Mouse (Mus musculus): ENCODE measurements around the gene Hdac9. TPM values are rescaled to one million over a fixed set of nuclear protein-coding genes. Genes with fewer than 3 reads are reported as not detected.

Gene Hdac9
- polyA plus RNA-seq, 1 experiment from 2014 or later = 3.3 TPM

GRCm38 (mm10) chr12:34811673-34812613 is 105.0 kb downstream of the Hdac9 start:
- no peak for ATAC-seq (replicated peaks; ENCODE audit: low FRiP score, low read depth)
- no peak overlapping the region for H3K4me2 ChIP-seq (ENCODE audit: low read length)
- no peak overlapping the region for H3K9ac ChIP-seq (ENCODE audit: low read depth, low read length)
- H3K36me3 ChIP-seq (ENCODE audit: insufficient read depth, low read length) = no peaks in the 10 kb centered on the region
- H3K4me1 ChIP-seq (replicated peaks; ENCODE audit: insufficient read depth, low read length) = no peaks in the 10 kb centered on the region
- no peak for TF ChIP-seq CTCF (IDR thresholded peaks at IDR 0.05; ENCODE audit: low read depth)
- H3K4me3 ChIP-seq (replicated peaks; ENCODE audit: low read depth, low read length) = no peak overlapping the region
- H3K27ac ChIP-seq = no peak overlapping the region
- no peaks in the 10 kb centered on the region for H3K27me3 ChIP-seq (ENCODE audit: insufficient read depth, low read length)
- DNase-seq (ENCODE audit: low spot score) = no peak
- WGBS = 37% methylated on average over 10 of the region's 10 CpGs
- H3K9me3 ChIP-seq (replicated peaks; ENCODE audit: low read length) = no peaks in the 10 kb centered on the region

- ATAC-seq (replicated peaks; ENCODE audit: low FRiP score, low read depth) = no peak
- Histone ChIP-seq H3K9me3 (replicated peaks; ENCODE audit: low read length) (no peaks in the 10 kb centered on the region), H3K4me2 (ENCODE audit: low read length) (no peak overlapping the region), H3K36me3 (ENCODE audit: insufficient read depth, low read length) (no peaks in the 10 kb centered on the region), H3K27ac (no peak overlapping the region), H3K4me1 (replicated peaks; ENCODE audit: insufficient read depth, low read length) (no peaks in the 10 kb centered on the region), H3K27me3 (ENCODE audit: insufficient read depth, low read length) (no peaks in the 10 kb centered on the region), H3K4me3 (replicated peaks; ENCODE audit: low read depth, low read length) (no peak overlapping the region), H3K9ac (ENCODE audit: low read depth, low read length) (no peak overlapping the region)
- no peak for DNase-seq (ENCODE audit: low spot score)
- TF ChIP-seq CTCF (IDR thresholded peaks at IDR 0.05; ENCODE audit: low read depth) = no peak
- 79% methylated on average over 2 of the region's 2 CpGs for WGBS
Measured at GRCm38 (mm10) chr12:34810221-34810620, 106.7 kb downstream of the Hdac9 start.

- no peak for DNase-seq (ENCODE audit: low spot score)
- Histone ChIP-seq H3K36me3 (ENCODE audit: insufficient read depth, low read length) (no peaks in the 10 kb centered on the region), H3K9ac (ENCODE audit: low read depth, low read length) (no peak overlapping the region), H3K27ac (no peak overlapping the region), H3K9me3 (replicated peaks; ENCODE audit: low read length) (no peaks in the 10 kb centered on the region), H3K4me2 (ENCODE audit: low read length) (no peak overlapping the region), H3K4me1 (replicated peaks; ENCODE audit: insufficient read depth, low read length) (no peaks in the 10 kb centered on the region), H3K27me3 (ENCODE audit: insufficient read depth, low read length) (no peaks in the 10 kb centered on the region), H3K4me3 (replicated peaks; ENCODE audit: low read depth, low read length) (no peak overlapping the region)
- ATAC-seq (replicated peaks; ENCODE audit: low FRiP score, low read depth) = no peak
- 95% methylated on average over 1 of the region's 1 CpGs for WGBS
- TF ChIP-seq CTCF (IDR thresholded peaks at IDR 0.05; ENCODE audit: low read depth) = no peak
Measured at GRCm38 (mm10) chr12:34808180-34808579, 108.7 kb downstream of the Hdac9 start.

- H3K4me1 ChIP-seq (replicated peaks; ENCODE audit: insufficient read depth, low read length) = no peaks in the 10 kb centered on the region
- H3K27me3 ChIP-seq (ENCODE audit: insufficient read depth, low read length) = no peaks in the 10 kb centered on the region
- H3K27ac ChIP-seq = no peak overlapping the region
- no peak overlapping the region for H3K4me3 ChIP-seq (replicated peaks; ENCODE audit: low read depth, low read length)
- no peak overlapping the region for H3K9ac ChIP-seq (ENCODE audit: low read depth, low read length)
- no peak overlapping the region for H3K4me2 ChIP-seq (ENCODE audit: low read length)
- no peaks in the 10 kb centered on the region for H3K9me3 ChIP-seq (replicated peaks; ENCODE audit: low read length)
- ATAC-seq (replicated peaks; ENCODE audit: low FRiP score, low read depth) (no peak), DNase-seq (ENCODE audit: low spot score) (no peak)
- no peak for TF ChIP-seq CTCF (IDR thresholded peaks at IDR 0.05; ENCODE audit: low read depth)
- H3K36me3 ChIP-seq (ENCODE audit: insufficient read depth, low read length) = no peaks in the 10 kb centered on the region
Measured at GRCm38 (mm10) chr12:34806528-34806927, 110.4 kb downstream of the Hdac9 start.

GRCm38 (mm10) chr12:34803721-34804120 is 113.2 kb downstream of the Hdac9 start:
- Histone ChIP-seq H3K36me3 (ENCODE audit: insufficient read depth, low read length) (no peaks in the 10 kb centered on the region), H3K4me2 (ENCODE audit: low read length) (no peak overlapping the region), H3K9me3 (replicated peaks; ENCODE audit: low read length) (no peaks in the 10 kb centered on the region), H3K4me1 (replicated peaks; ENCODE audit: insufficient read depth, low read length) (no peaks in the 10 kb centered on the region), H3K4me3 (replicated peaks; ENCODE audit: low read depth, low read length) (no peak overlapping the region), H3K9ac (ENCODE audit: low read depth, low read length) (no peak overlapping the region), H3K27me3 (ENCODE audit: insufficient read depth, low read length) (no peaks in the 10 kb centered on the region), H3K27ac (no peak overlapping the region)
- ATAC-seq (replicated peaks; ENCODE audit: low FRiP score, low read depth) (no peak), DNase-seq (ENCODE audit: low spot score) (no peak)
- 79% methylated on average over 2 of the region's 2 CpGs for WGBS
- TF ChIP-seq CTCF (IDR thresholded peaks at IDR 0.05; ENCODE audit: low read depth) = no peak

- WGBS = 81% methylated on average over 4 of the region's 4 CpGs
- Histone ChIP-seq H3K4me3 (replicated peaks; ENCODE audit: low read depth, low read length) (no peak overlapping the region), H3K9ac (ENCODE audit: low read depth, low read length) (no peak overlapping the region), H3K36me3 (ENCODE audit: insufficient read depth, low read length) (no peaks in the 10 kb centered on the region), H3K9me3 (replicated peaks; ENCODE audit: low read length) (no peaks in the 10 kb centered on the region), H3K27ac (no peak overlapping the region), H3K4me2 (ENCODE audit: low read length) (no peak overlapping the region), H3K4me1 (replicated peaks; ENCODE audit: insufficient read depth, low read length) (no peaks in the 10 kb centered on the region), H3K27me3 (ENCODE audit: insufficient read depth, low read length) (no peaks in the 10 kb centered on the region)
- ATAC-seq (replicated peaks; ENCODE audit: low FRiP score, low read depth) (no peak), DNase-seq (ENCODE audit: low spot score) (no peak)
- no peak for TF ChIP-seq CTCF (IDR thresholded peaks at IDR 0.05; ENCODE audit: low read depth)
Measured at GRCm38 (mm10) chr12:34802308-34802707, 114.6 kb downstream of the Hdac9 start.
